9 mouse cellular contexts compared by ENCODE assay signal in genomic region chr4:141012558-141012957, GRCm38 (mm10). TPM values are rescaled to one million over a fixed set of nuclear protein-coding genes. Genes with fewer than 3 reads are reported as not detected.
DNase-seq lines count a peak whose midpoint lies in the region; ATAC-seq lines count a peak whose summit lies in the region.
"Had no signal": no experiment of that assay in that cellular context is flagged by ENCODE, and none has a peak within 500 bp of the region (broad histone marks: within the 10 kb centered on the region; RNA-seq: fewer than 3 reads in every experiment).

No protein-coding gene starts in this region.

- H3K4me3 ChIP-seq in heart, embryonic 11.5 days (ENCODE audit: low read depth, low read length): no peak overlapping the region
- H3K4me3 ChIP-seq in neural tube, embryonic 12.5 days: no peak overlapping the region
- H3K4me3 ChIP-seq in limb, embryonic 11.5 days (ENCODE audit: low read depth, low read length): peak overlapping the region; percentile 54; the same call in 1 of the 2 replicates

- H3K4me1 ChIP-seq in heart, embryonic 11.5 days (ENCODE audit: control insufficient read depth, insufficient read depth, low read length): peaks cover 15% of the 10 kb centered on the region
- H3K4me1 ChIP-seq in neural tube, embryonic 12.5 days: peaks cover 31% of the 10 kb centered on the region
- peaks cover 17% of the 10 kb centered on the region for H3K4me1 ChIP-seq in limb, embryonic 11.5 days (ENCODE audit: control insufficient read depth, insufficient read depth, low read length)

- intact Hi-C loops in gastrocnemius, postnatal 14 days (cut with DNase I; ENCODE audit: low total_unique reads): no loop called here

- no peak for DNase-seq in heart, adult 18-20 months
- no peak for DNase-seq in neural tube, embryonic 10.5 days (ENCODE audit: extremely low spot score, low spot score)
- DNase-seq in limb, embryonic 11.5 days (ENCODE audit: low spot score): no peak
- peak; percentile 31 for DNase-seq in telencephalon, adult 2 months (ENCODE audit: low read depth, low spot score)
- no peak for DNase-seq in gastrocnemius, postnatal 14 days
- no peak for DNase-seq in testis, postnatal 14 days (ENCODE audit: low spot score)

- no peaks in the 10 kb centered on the region for H3K9me3 ChIP-seq in heart, embryonic 11.5 days (replicated peaks; ENCODE audit: control insufficient read depth, low read length)
- no peaks in the 10 kb centered on the region for H3K9me3 ChIP-seq in neural tube, embryonic 12.5 days
- H3K9me3 ChIP-seq in limb, embryonic 11.5 days (ENCODE audit: control insufficient read depth, low read length): no peaks in the 10 kb centered on the region

- no peak overlapping the region for H3K9ac ChIP-seq in heart, embryonic 11.5 days (ENCODE audit: low read depth, low read length)
- peak overlapping the region; percentile 80; the same call in 1 of the 2 replicates for H3K9ac ChIP-seq in neural tube, embryonic 12.5 days
- no peak overlapping the region for H3K9ac ChIP-seq in limb, embryonic 11.5 days (ENCODE audit: low read length)

- peak overlapping the region; percentile 80 for H3K4me2 ChIP-seq in heart, embryonic 11.5 days
- H3K4me2 ChIP-seq in neural tube, embryonic 12.5 days (replicated peaks): peak overlapping the region; percentile 83
- peak overlapping the region; percentile 93; the same call in 1 of the 2 replicates for H3K4me2 ChIP-seq in limb, embryonic 11.5 days (ENCODE audit: low read depth, severe bottlenecking)

- no peaks in the 10 kb centered on the region for H3K27me3 ChIP-seq in heart, embryonic 11.5 days (ENCODE audit: control insufficient read depth, insufficient read depth, low read length)
- no peaks in the 10 kb centered on the region for H3K27me3 ChIP-seq in neural tube, embryonic 12.5 days (replicated peaks)
- H3K27me3 ChIP-seq in limb, embryonic 11.5 days (ENCODE audit: control insufficient read depth, insufficient read depth, low read length): no peaks in the 10 kb centered on the region

- no peak for ATAC-seq in heart, embryonic 11.5 days (replicated peaks; ENCODE audit: insufficient number of reproducible peaks, low FRiP score, low TSS enrichment)
- ATAC-seq in neural tube, embryonic 12.5 days (ENCODE audit: low FRiP score, low read depth): no peak
- ATAC-seq in limb, embryonic 11.5 days (ENCODE audit: insufficient number of reproducible peaks, low FRiP score, low TSS enrichment, low read depth): no peak
- ATAC-seq: inflammation-experienced regulatory T-cells, adult 6 months had no signal

- H3K36me3 ChIP-seq in heart, embryonic 11.5 days (ENCODE audit: control insufficient read depth, insufficient read depth, low read length): peaks cover 16% of the 10 kb centered on the region
- peaks cover 57% of the 10 kb centered on the region for H3K36me3 ChIP-seq in neural tube, embryonic 12.5 days
- H3K36me3 ChIP-seq in limb, embryonic 11.5 days (ENCODE audit: control insufficient read depth, insufficient read depth, low read length): peaks cover 23% of the 10 kb centered on the region; the same call in 1 of the 2 replicates

- H3K27ac ChIP-seq in heart, embryonic 11.5 days (ENCODE audit: low read depth, low read length): no peak overlapping the region
- peak overlapping the region; percentile 22; the same call in 1 of the 2 replicates for H3K27ac ChIP-seq in neural tube, embryonic 12.5 days
- H3K27ac ChIP-seq in limb, embryonic 11.5 days (replicated peaks; ENCODE audit: low read depth, low read length): no peak overlapping the region

- 82% methylated on average over 10 of the region's 10 CpGs for WGBS in heart, embryonic 11.5 days (ENCODE audit: insufficient replicate concordance)
- WGBS in neural tube, embryonic 12.5 days: 72% methylated on average over 10 of the region's 10 CpGs
- 74% methylated on average over 10 of the region's 10 CpGs for WGBS in limb, embryonic 11.5 days

RNA-seq across cellular contexts. Expression of gene Mfap2, which starts 2.3 kb away (rescaled TPM):
- polyA plus RNA-seq in heart, embryonic 11.5 days (2014; fragmentation: Nextera tagmentation; extraction: Ambion mirVana): 246 and 248 TPM in 2 replicates
- total RNA-seq in heart, adult 18-20 months (2021): 1 to 10 TPM; 1.6 to 2.5 TPM
- 265 and 278 TPM in 2 replicates for polyA plus RNA-seq in neural tube, embryonic 12.5 days (2016; fragmentation: Nextera tagmentation; extraction: Ambion mirVana)
- 485 and 517 TPM in 2 replicates for polyA plus RNA-seq in limb, embryonic 11.5 days (2014; fragmentation: Nextera tagmentation; extraction: Ambion mirVana)
- total RNA-seq in gastrocnemius, postnatal 14 days (2021): 10 to 100 TPM; 33.9 to 47.3 TPM
- polyA plus RNA-seq: inflammation-experienced regulatory T-cells, adult 6 months had no signal

RNA-seq across cellular contexts. Expression of gene Atp13a2, which starts 25.9 kb away (rescaled TPM):
- polyA plus RNA-seq in heart, embryonic 11.5 days (2014; fragmentation: Nextera tagmentation; extraction: Ambion mirVana): 18.2 and 18.9 TPM in 2 replicates
- 10 to 100 TPM; 14.3 to 17.3 TPM for total RNA-seq in heart, adult 18-20 months (2021)
- 121 and 126 TPM in 2 replicates for polyA plus RNA-seq in neural tube, embryonic 12.5 days (2016; fragmentation: Nextera tagmentation; extraction: Ambion mirVana)
- 27.8 and 28.7 TPM in 2 replicates for polyA plus RNA-seq in limb, embryonic 11.5 days (2014; fragmentation: Nextera tagmentation; extraction: Ambion mirVana)
- 10 to 100 TPM; 16.1 to 17.0 TPM for total RNA-seq in gastrocnemius, postnatal 14 days (2021)

RNA-seq across cellular contexts. Expression of gene Crocc, which starts 47.8 kb away (rescaled TPM):
- polyA plus RNA-seq in heart, embryonic 11.5 days (2014; fragmentation: Nextera tagmentation; extraction: Ambion mirVana): 4.5 and 4.7 TPM in 2 replicates
- 1 to 10 TPM; 4.1 to 4.3 TPM for total RNA-seq in heart, adult 18-20 months (2021)
- polyA plus RNA-seq in neural tube, embryonic 12.5 days (2016; fragmentation: Nextera tagmentation; extraction: Ambion mirVana): 11.7 and 12.8 TPM in 2 replicates
- polyA plus RNA-seq in limb, embryonic 11.5 days (2014; fragmentation: Nextera tagmentation; extraction: Ambion mirVana): 8.7 and 9.0 TPM in 2 replicates
- 1 to 10 TPM; 2.6 to 4.0 TPM for total RNA-seq in gastrocnemius, postnatal 14 days (2021)

RNA-seq across cellular contexts. Expression of gene Sdhb, which starts 51.6 kb away (rescaled TPM):
- polyA plus RNA-seq in heart, embryonic 11.5 days (2014; fragmentation: Nextera tagmentation; extraction: Ambion mirVana): 760 and 778 TPM in 2 replicates
- total RNA-seq in heart, adult 18-20 months (2021): 1,000 to 10,000 TPM; 1,306 to 1,387 TPM
- polyA plus RNA-seq in neural tube, embryonic 12.5 days (2016; fragmentation: Nextera tagmentation; extraction: Ambion mirVana): 403 and 410 TPM in 2 replicates
- 403 and 421 TPM in 2 replicates for polyA plus RNA-seq in limb, embryonic 11.5 days (2014; fragmentation: Nextera tagmentation; extraction: Ambion mirVana)
- 100 to 1,000 TPM; 480 to 609 TPM for total RNA-seq in gastrocnemius, postnatal 14 days (2021)
